Mouse (Mus musculus) cortical plate, adult 2 months (tissue): ENCODE results near the gene Bpgm.

ENCODE experiments used
- CTCF ChIP-seq: fragments of 200-500 bp; IDR thresholded peaks from 2 replicates; pipeline ENCODE4 v1.5.1; 2011; ENCODE audit warnings: mild to moderate bottlenecking, control low read depth, low read length; ENCODE audit not compliant: insufficient read depth; ENCODE audit errors: extremely low read depth
- POLR2A ChIP-seq: fragments of 200-500 bp; IDR thresholded peaks from 2 replicates; pipeline ENCODE4 v1.6.1; 2011; ENCODE audit warnings: mild to moderate bottlenecking, low read length, control low read depth; ENCODE audit not compliant: insufficient read depth; ENCODE audit errors: extremely low read depth

DNA sequence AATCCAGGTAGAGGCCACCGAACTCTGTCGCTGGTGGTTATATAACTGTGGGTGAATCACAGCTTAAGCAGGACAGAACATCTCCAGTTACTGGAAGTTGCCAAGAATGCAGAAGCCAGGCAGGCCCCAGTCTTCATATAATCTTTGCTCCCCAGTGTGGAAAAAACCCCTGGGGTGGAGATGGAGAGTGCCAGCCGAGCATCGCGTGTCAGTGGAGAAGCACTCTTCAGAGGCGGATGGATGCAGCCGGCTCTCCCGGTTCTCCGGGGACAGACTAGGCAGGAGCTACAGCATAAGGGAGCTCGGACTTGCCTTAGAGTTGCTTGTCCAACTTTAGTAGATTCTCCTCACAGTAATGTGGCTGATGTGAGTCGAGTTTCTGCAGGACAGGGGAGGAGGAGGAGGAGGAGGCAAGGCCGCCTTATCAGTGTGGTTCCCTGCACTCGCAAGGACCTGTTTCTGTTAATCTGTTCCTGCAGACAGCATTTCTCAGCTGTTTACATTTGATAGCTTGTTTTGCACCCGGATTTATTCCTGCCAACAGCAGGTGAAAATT, 10.1 kb downstream of the Bpgm start:
- TF ChIP-seq CTCF (no peak), POLR2A (no peak)
